Comparison of ENCODE assay signal across 11 mouse cellular contexts in the genomic region with DNA sequence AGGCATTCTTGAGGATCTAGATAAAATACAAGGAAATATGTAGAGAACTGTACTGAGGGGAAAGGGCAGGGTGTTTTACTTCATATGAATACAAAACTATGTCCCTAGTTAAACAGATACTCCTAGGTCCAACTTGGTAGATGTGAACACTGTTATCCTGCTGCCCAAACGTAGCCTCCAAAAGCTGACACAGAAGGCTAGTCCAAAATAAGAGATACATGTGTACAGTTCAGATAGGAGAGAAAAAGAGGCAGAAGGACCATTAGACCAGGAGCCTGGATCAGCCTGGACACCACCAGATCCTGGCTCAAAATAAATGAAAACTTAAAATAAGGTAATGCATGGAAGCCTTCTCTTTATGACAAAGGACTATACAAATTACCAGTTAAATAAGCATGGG.
"Had no signal": no experiment of that assay in that cellular context is flagged by ENCODE, and none has a peak within 500 bp of the region (broad histone marks: within the 10 kb centered on the region; RNA-seq: fewer than 3 reads in every experiment).

No protein-coding gene starts in this region.

- H3K4me3 ChIP-seq: limb, embryonic 12.5 days; lung, embryonic 15.5 days; midbrain, embryonic 13.5 days; neural tube, embryonic 15.5 days had no signal

- H3K27me3 ChIP-seq: limb, embryonic 12.5 days; lung, embryonic 15.5 days; midbrain, embryonic 13.5 days; neural tube, embryonic 15.5 days had no signal

- ATAC-seq: midbrain, embryonic 13.5 days had no signal

- H3K4me2 ChIP-seq: limb, embryonic 12.5 days; lung, embryonic 15.5 days; midbrain, embryonic 13.5 days; neural tube, embryonic 15.5 days had no signal

- H3K36me3 ChIP-seq: limb, embryonic 12.5 days; lung, embryonic 15.5 days; midbrain, embryonic 13.5 days; neural tube, embryonic 15.5 days had no signal

- H3K9me3 ChIP-seq: limb, embryonic 12.5 days; lung, embryonic 15.5 days; midbrain, embryonic 13.5 days; neural tube, embryonic 15.5 days had no signal

- H3K4me1 ChIP-seq: lung, embryonic 15.5 days; midbrain, embryonic 13.5 days; neural tube, embryonic 15.5 days had no signal

- H3K27ac ChIP-seq: kidney, postnatal 0 days; limb, embryonic 12.5 days; lung, embryonic 15.5 days; midbrain, embryonic 13.5 days; neural tube, embryonic 15.5 days had no signal

- DNase-seq: kidney, adult 11 months; kidney, adult 9 months; kidney, postnatal 36 days; lung, postnatal 14 days; spleen, adult 18-20 months; thymus, adult 18-20 months had no signal

- H3K9ac ChIP-seq: limb, embryonic 12.5 days; lung, embryonic 15.5 days; midbrain, embryonic 13.5 days; neural tube, embryonic 15.5 days had no signal
